Comparison of ENCODE assay signal across 8 mouse cellular contexts in the genomic region with DNA sequence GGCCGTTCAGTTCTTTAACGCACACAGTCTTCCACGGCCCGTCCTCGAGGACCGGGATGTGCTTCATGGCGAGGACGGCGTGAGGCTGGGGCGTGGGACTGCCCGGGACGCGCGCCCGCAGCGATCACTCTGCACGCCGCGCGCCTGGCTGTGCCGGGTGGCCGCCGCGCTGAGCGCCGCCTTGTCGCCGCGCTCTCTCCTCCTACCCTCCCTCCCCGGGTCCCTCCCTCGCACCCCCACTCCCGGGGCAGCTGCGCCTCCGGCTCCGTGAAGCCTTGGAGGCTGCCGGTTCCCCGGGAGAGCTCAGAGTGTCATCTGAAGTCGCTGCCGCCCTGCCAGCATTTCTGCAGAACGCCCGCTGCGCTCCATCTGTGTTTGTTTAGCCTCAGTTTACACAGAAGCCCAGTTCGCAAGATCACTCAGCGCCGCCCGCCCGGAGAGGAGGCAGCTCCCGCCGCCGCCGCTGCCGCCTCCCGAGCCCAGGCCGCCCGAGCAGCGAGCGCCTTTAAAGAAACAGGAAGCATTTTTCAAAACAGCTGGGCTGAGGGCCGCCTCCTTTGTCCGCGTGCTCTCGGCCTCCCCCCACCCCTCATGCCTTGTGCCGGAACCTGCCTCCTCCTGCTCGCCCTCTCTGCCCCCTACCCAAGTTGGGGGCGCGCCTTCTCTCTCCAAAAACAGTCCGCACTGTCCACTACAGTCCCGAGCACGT. TPM values are rescaled to one million over a fixed set of nuclear protein-coding genes. Genes with fewer than 3 reads are reported as not detected.
DNase-seq lines count a peak whose midpoint lies in the region; ATAC-seq and TF ChIP-seq lines count a peak whose summit lies in the region.

A gene (minus strand): TSS at position 480 of the 709 bp plus-strand sequence.

- intact Hi-C loops in left cerebral cortex, postnatal 25 days (cut with DNase I), result no loop called here

- H3K27me3 ChIP-seq in hindbrain, embryonic 12.5 days, result peaks cover 77% of the 10 kb centered on the region
- H3K27me3 ChIP-seq in megakaryocyte, embryonic 14.5 days (replicated peaks), result peaks cover 75% of the 10 kb centered on the region
- H3K27me3 ChIP-seq in small intestine, adult 2 months (ENCODE audit: control insufficient read depth, insufficient read depth, low read length), result peaks cover 9% of the 10 kb centered on the region

- H3K9ac ChIP-seq in hindbrain, embryonic 12.5 days, result peak within 1 kb of the TSS; percentile 64

- no peak for TF ChIP-seq CTCF in small intestine, adult 2 months (IDR thresholded peaks at IDR 0.05; ENCODE audit: extremely low read depth, insufficient read length, insufficient replicate concordance, low read depth, low read length)

- H3K36me3 ChIP-seq in hindbrain, embryonic 12.5 days, result no peaks in the 10 kb centered on the region
- H3K36me3 ChIP-seq in megakaryocyte, embryonic 14.5 days (replicated peaks; ENCODE audit: low read length), result peaks cover 24% of the 10 kb centered on the region
- H3K36me3 ChIP-seq in small intestine, adult 2 months (ENCODE audit: control insufficient read depth, insufficient read depth, low read length), result no peaks in the 10 kb centered on the region

- peaks cover 57% of the 10 kb centered on the region for H3K4me1 ChIP-seq in hindbrain, embryonic 12.5 days
- peaks cover 99% of the 10 kb centered on the region for H3K4me1 ChIP-seq in megakaryocyte, embryonic 14.5 days
- H3K4me1 ChIP-seq in small intestine, adult 2 months (ENCODE audit: control insufficient read depth, insufficient read depth, insufficient read length, low read length), result peaks cover 15% of the 10 kb centered on the region

- no peak for TF ChIP-seq POLR2A in small intestine, adult 2 months (IDR thresholded peaks at IDR 0.05; ENCODE audit: low read depth, low read length)

- peak; percentile 56 to 60 for DNase-seq in adrenal gland, adult 18-20 months (ENCODE audit: low spot score in 2 of 2)
- DNase-seq in adrenal gland, adult 8-10 months, result no peak
- peak; percentile 66 for DNase-seq in cerebellum, adult 9-10 months
- DNase-seq in gastrocnemius, adult 18-20 months (ENCODE audit: low spot score), result peak; percentile 60
- DNase-seq in left cerebral cortex, postnatal 25 days (ENCODE audit: low spot score in 2 of 2), result peak; percentile 43 to 48

- H3K9me3 ChIP-seq in hindbrain, embryonic 12.5 days (replicated peaks), result no peaks in the 10 kb centered on the region
- H3K9me3 ChIP-seq in megakaryocyte, embryonic 14.5 days, result no peaks in the 10 kb centered on the region

- peak within 1 kb of the TSS; percentile 67; the same call in 1 of the 2 replicates for H3K27ac ChIP-seq in hindbrain, embryonic 12.5 days
- peak within 1 kb of the TSS; percentile 57 for H3K27ac ChIP-seq in small intestine, adult 2 months (ENCODE audit: insufficient read depth, low read depth, low read length)

- under 1% methylated on average over 64 of the region's 68 CpGs for WGBS in hindbrain, embryonic 12.5 days
- 1% methylated on average over 68 of the region's 68 CpGs for WGBS in small intestine, adult 2 months

- ATAC-seq in hindbrain, embryonic 12.5 days (ENCODE audit: low FRiP score), result peak; percentile 57

- peak within 1 kb of the TSS; percentile 100 for H3K4me2 ChIP-seq in hindbrain, embryonic 12.5 days (replicated peaks)

- H3K4me3 ChIP-seq in hindbrain, embryonic 12.5 days, result peak within 1 kb of the TSS; percentile 57
- H3K4me3 ChIP-seq in megakaryocyte, embryonic 14.5 days (replicated peaks), result peak within 1 kb of the TSS; percentile 95
- H3K4me3 ChIP-seq in small intestine, adult 2 months (ENCODE audit: low read depth, low read length), result peak within 1 kb of the TSS; percentile 77

RNA-seq across cellular contexts. Expression of the gene that starts here (rescaled TPM):
- total RNA-seq in adrenal gland, adult 18-20 months (2021), result 1 to 10 TPM; 2.9 to 3.7 TPM
- total RNA-seq in adrenal gland, adult 8-10 months (2022), result 1 to 10 TPM; 1.8 to 3.9 (median 2.2) TPM
- 1 to 10 TPM; 4.3 to 6.3 TPM for total RNA-seq in gastrocnemius, adult 18-20 months (2021)
- 12.4 and 13.7 TPM in 2 replicates for polyA plus RNA-seq in hindbrain, embryonic 12.5 days (2016; fragmentation: Nextera tagmentation; extraction: Ambion mirVana)
- 1 to 10 TPM; 1.4 to 1.8 TPM for total RNA-seq in left cerebral cortex, postnatal 25 days (2021)
- 51.0 and 108 TPM in 2 replicates for polyA plus RNA-seq in megakaryocyte, embryonic 14.5 days (2012; ENCODE audit: insufficient read depth, low replicate concordance)
- polyA plus RNA-seq in small intestine, adult 2 months (2012; rRNA removed), result 4.9 and 9.1 TPM in 2 replicates
